Mouse (Mus musculus): ENCODE results near the gene Wfikkn1. TPM values are rescaled to one million over a fixed set of nuclear protein-coding genes. Genes with fewer than 3 reads are reported as not detected.

Gene Wfikkn1
- polyA plus RNA-seq, 1 experiment from 2014 or later = 0.41 TPM

Small RNA genes within 50 kb of the gene (microRNA-seq; reads per million reads assigned to microRNA genes)
- gene Mir3082 = not detected

Other genes with a start within 250 kb of the Wfikkn1 start
- gene Gng13, start 163.7 kb downstream of the Wfikkn1 start, polyA plus RNA-seq (2015; fragmentation: Nextera tagmentation; extraction: Ambion mirVana) = 0.60 and 2.2 TPM in 2 replicates
- 16.7 and 17.2 TPM in 2 replicates for gene Chtf18, start 153.4 kb downstream of the Wfikkn1 start, polyA plus RNA-seq (2015; fragmentation: Nextera tagmentation; extraction: Ambion mirVana)
- gene Rpusd1, start 153.2 kb downstream of the Wfikkn1 start, polyA plus RNA-seq (2015; fragmentation: Nextera tagmentation; extraction: Ambion mirVana) = 12.7 and 13.7 TPM in 2 replicates
- gene Mslnl, start 144.8 kb downstream of the Wfikkn1 start, polyA plus RNA-seq (2015; fragmentation: Nextera tagmentation; extraction: Ambion mirVana) = 0.16 TPM in 2 replicates
- gene Msln, start 126.5 kb downstream of the Wfikkn1 start, polyA plus RNA-seq (2015; fragmentation: Nextera tagmentation; extraction: Ambion mirVana) = 50.0 and 51.1 TPM in 2 replicates
- 38.3 and 39.7 TPM in 2 replicates for gene Narfl, start 107.1 kb downstream of the Wfikkn1 start, polyA plus RNA-seq (2015; fragmentation: Nextera tagmentation; extraction: Ambion mirVana)
- gene Haghl, start 95.2 kb downstream of the Wfikkn1 start, polyA plus RNA-seq (2015; fragmentation: Nextera tagmentation; extraction: Ambion mirVana) = 51.4 and 55.2 TPM in 2 replicates
- 0.53 and 0.80 TPM in 2 replicates for gene Ccdc78, start 94.3 kb downstream of the Wfikkn1 start, polyA plus RNA-seq (2015; fragmentation: Nextera tagmentation; extraction: Ambion mirVana)
- 65.1 and 68.9 TPM in 2 replicates for gene Fam173a, start 88.0 kb downstream of the Wfikkn1 start, polyA plus RNA-seq (2015; fragmentation: Nextera tagmentation; extraction: Ambion mirVana)
- 0.26 and 0.54 TPM in 2 replicates for gene AC134908.4, start 85.2 kb downstream of the Wfikkn1 start, polyA plus RNA-seq (2015; fragmentation: Nextera tagmentation; extraction: Ambion mirVana)
- gene Metrn, start 83.7 kb downstream of the Wfikkn1 start, polyA plus RNA-seq (2015; fragmentation: Nextera tagmentation; extraction: Ambion mirVana) = 25.6 and 26.9 TPM in 2 replicates
- gene Fbxl16, start 71.8 kb downstream of the Wfikkn1 start, polyA plus RNA-seq (2015; fragmentation: Nextera tagmentation; extraction: Ambion mirVana) = 0.75 and 0.81 TPM in 2 replicates
- 18.7 and 19.8 TPM in 2 replicates for gene Wdr24, start 57.2 kb downstream of the Wfikkn1 start, polyA plus RNA-seq (2015; fragmentation: Nextera tagmentation; extraction: Ambion mirVana)
- 35.0 and 36.6 TPM in 2 replicates for gene Jmjd8, start 52.0 kb downstream of the Wfikkn1 start, polyA plus RNA-seq (2015; fragmentation: Nextera tagmentation; extraction: Ambion mirVana)
- gene Stub1, start 47.5 kb downstream of the Wfikkn1 start, polyA plus RNA-seq (2015; fragmentation: Nextera tagmentation; extraction: Ambion mirVana) = 292 and 304 TPM in 2 replicates
- 1.6 and 1.7 TPM in 2 replicates for gene Rhbdl1, start 43.6 kb downstream of the Wfikkn1 start, polyA plus RNA-seq (2015; fragmentation: Nextera tagmentation; extraction: Ambion mirVana)
- 2.0 and 2.5 TPM in 2 replicates for gene Gm20683, start 39.1 kb downstream of the Wfikkn1 start, polyA plus RNA-seq (2015; fragmentation: Nextera tagmentation; extraction: Ambion mirVana)
- 31.6 and 32.7 TPM in 2 replicates for gene Rhot2, start 36.0 kb downstream of the Wfikkn1 start, polyA plus RNA-seq (2015; fragmentation: Nextera tagmentation; extraction: Ambion mirVana)
- 13.1 and 15.0 TPM in 2 replicates for gene Wdr90, start 19.4 kb downstream of the Wfikkn1 start, polyA plus RNA-seq (2015; fragmentation: Nextera tagmentation; extraction: Ambion mirVana)
- 225 and 234 TPM in 2 replicates for gene Mcrip2, start 12.1 kb downstream of the Wfikkn1 start, polyA plus RNA-seq (2015; fragmentation: Nextera tagmentation; extraction: Ambion mirVana)
- 35.1 and 37.1 TPM in 2 replicates for gene Mettl26, start 5.8 kb downstream of the Wfikkn1 start, polyA plus RNA-seq (2015; fragmentation: Nextera tagmentation; extraction: Ambion mirVana)
- 14.5 and 18.7 TPM in 2 replicates for gene Rab40c, start 38.9 kb upstream of the Wfikkn1 start, polyA plus RNA-seq (2015; fragmentation: Nextera tagmentation; extraction: Ambion mirVana)
- 59.3 and 66.0 TPM in 2 replicates for gene Pigq, start 64.1 kb upstream of the Wfikkn1 start, polyA plus RNA-seq (2015; fragmentation: Nextera tagmentation; extraction: Ambion mirVana)
- 0.06 and 0.11 TPM in 2 replicates for gene Nhlrc4, start 64.1 kb upstream of the Wfikkn1 start, polyA plus RNA-seq (2015; fragmentation: Nextera tagmentation; extraction: Ambion mirVana)
- 0.11 TPM in 1 of 2 replicates, not detected in the other for gene A930017K11Rik, start 71.7 kb upstream of the Wfikkn1 start, polyA plus RNA-seq (2015; fragmentation: Nextera tagmentation; extraction: Ambion mirVana)
- gene Capn15, start 104.9 kb upstream of the Wfikkn1 start, polyA plus RNA-seq (2015; fragmentation: Nextera tagmentation; extraction: Ambion mirVana) = 12.0 and 14.5 TPM in 2 replicates
- 8.2 and 13.6 TPM in 2 replicates for gene Rab11fip3, start 188.7 kb upstream of the Wfikkn1 start, polyA plus RNA-seq (2015; fragmentation: Nextera tagmentation; extraction: Ambion mirVana)
- 40.1 and 40.8 TPM in 2 replicates for gene Decr2, start 209.5 kb upstream of the Wfikkn1 start, polyA plus RNA-seq (2015; fragmentation: Nextera tagmentation; extraction: Ambion mirVana)
- 55.3 and 56.2 TPM in 2 replicates for gene Nme4, start 214.7 kb upstream of the Wfikkn1 start, polyA plus RNA-seq (2015; fragmentation: Nextera tagmentation; extraction: Ambion mirVana)
- 0.87 and 1.0 TPM in 2 replicates for gene Tmem8, start 232.4 kb upstream of the Wfikkn1 start, polyA plus RNA-seq (2015; fragmentation: Nextera tagmentation; extraction: Ambion mirVana)
- gene Mrpl28, start 242.6 kb upstream of the Wfikkn1 start, polyA plus RNA-seq (2015; fragmentation: Nextera tagmentation; extraction: Ambion mirVana) = 221 and 232 TPM in 2 replicates